Mouse (Mus musculus) B cell, adult 62 days (primary cell): ENCODE data around the gene Gm8720. TPM values are rescaled to one million over a fixed set of nuclear protein-coding genes. Genes with fewer than 3 reads are reported as not detected.

Source experiments
- total RNA-seq: library from RNA; stranded (reverse); gene quantifications from 4 replicates; pipeline ENCODE4 v1.2.4, GENCODE M21; 2023

The Gm8720 gene
- not detected in 4 replicates for total RNA-seq

DNA sequence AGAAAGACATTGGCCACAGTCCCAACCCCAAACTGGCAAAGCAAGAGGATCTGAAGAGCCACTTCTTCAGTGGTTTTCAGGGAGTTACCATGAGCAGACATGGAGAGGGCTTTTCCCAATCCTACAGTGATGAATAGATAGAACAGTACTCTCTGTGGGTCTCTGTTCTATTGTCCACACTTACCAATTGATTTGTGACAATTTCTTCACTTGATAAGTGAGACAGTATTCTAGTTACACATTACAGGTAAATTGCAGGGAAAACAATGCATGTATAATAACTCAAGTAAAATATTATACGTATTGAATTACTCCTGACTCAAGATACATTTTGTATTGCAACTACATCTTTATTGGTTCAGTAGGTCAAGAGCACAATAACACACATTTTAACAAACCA lies at the start of gene Gm8720:
Gene Gm8720 (minus strand): TSS at position 101 of the 400 bp plus-strand sequence.

DNA sequence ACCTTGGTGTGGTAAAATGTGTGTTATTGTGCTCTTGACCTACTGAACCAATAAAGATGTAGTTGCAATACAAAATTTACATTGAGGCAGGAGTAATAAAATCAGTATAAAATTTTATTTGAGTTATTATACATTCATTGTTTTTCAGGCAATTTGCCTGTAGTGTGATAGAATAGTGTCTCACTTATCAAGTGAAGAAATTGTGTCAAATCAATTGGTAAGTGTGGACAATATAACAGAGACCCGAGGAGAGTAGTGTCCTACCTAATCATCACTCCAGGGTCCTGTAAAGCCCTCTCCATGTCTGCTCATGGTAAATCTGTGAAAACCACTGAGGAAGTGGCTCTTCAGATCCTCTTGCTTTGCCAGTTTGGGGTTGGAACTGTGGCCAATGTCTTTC lies 12.0 kb downstream of the Gm8720 start, which contains the start of gene Vmn1r163:
Gene Vmn1r163 (plus strand): TSS at position 301 of the 400 bp plus-strand sequence.

DNA sequence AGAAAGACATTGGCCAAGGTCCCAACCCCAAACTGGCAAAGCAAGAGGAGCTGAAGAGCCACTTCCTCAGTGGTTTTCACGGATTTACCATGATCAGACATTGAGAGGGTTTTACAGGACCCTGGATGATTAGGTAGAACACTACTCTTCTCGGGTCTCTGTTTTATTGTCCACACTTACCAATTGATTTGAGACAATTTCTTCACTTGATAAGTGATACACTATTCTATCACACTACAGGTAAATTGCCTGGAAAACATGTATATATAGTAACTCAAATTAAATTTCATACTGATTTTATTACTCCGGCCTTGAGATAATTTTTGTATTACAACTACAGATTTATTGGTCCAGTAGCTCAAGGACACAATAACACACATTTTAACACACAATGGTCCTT lies 47.4 kb downstream of the Gm8720 start, which contains the start of gene Gm4216:
Gene Gm4216 (minus strand): TSS at position 101 of the 400 bp plus-strand sequence.

Other genes with a start within 250 kb of the Gm8720 start
- not detected in 4 replicates for gene Vmn1r159, start 223.9 kb downstream of the Gm8720 start, total RNA-seq
- not detected in 4 replicates for gene Vmn1r160, start 196.2 kb downstream of the Gm8720 start, total RNA-seq
- not detected in 4 replicates for gene Gm4214, start 82.8 kb downstream of the Gm8720 start, total RNA-seq
- not detected in 4 replicates for gene Gm4216, start 47.5 kb downstream of the Gm8720 start, total RNA-seq
- gene Vmn1r163, start 11.9 kb downstream of the Gm8720 start, total RNA-seq, result not detected in 4 replicates
- not detected in 4 replicates for gene Gm10662, start 77.0 kb upstream of the Gm8720 start, total RNA-seq
- not detected in 4 replicates for gene Vmn1r165, start 149.9 kb upstream of the Gm8720 start, total RNA-seq
- not detected in 4 replicates for gene Vmn1r166, start 184.2 kb upstream of the Gm8720 start, total RNA-seq
- not detected in 4 replicates for gene Gm6902, start 211.4 kb upstream of the Gm8720 start, total RNA-seq
- not detected in 4 replicates for gene Nlrp4e, start 233.7 kb upstream of the Gm8720 start, total RNA-seq